Mouse (Mus musculus): ENCODE measurements around the gene Nrtn. TPM values are rescaled to one million over a fixed set of nuclear protein-coding genes. Genes with fewer than 3 reads are reported as not detected.

Nrtn gene
- total RNA-seq, 4 experiments from 2014 or later, result 2.3 to 3.3 (median 2.6) TPM

- peak; percentile 50 to 71 for DNase-seq (ENCODE audit: low spot score in 2 of 2)
Observed at GRCm38 (mm10) chr17:56762769-56763731, 5.7 kb upstream of the Nrtn start.

GRCm38 (mm10) chr17:56761991-56762410 lies 4.7 kb upstream of the Nrtn start:
- DNase-seq (ENCODE audit: low spot score in 2 of 2), result peak; percentile 64 to 81

GRCm38 (mm10) chr17:56761077-56761476 lies 3.7 kb upstream of the Nrtn start:
- DNase-seq (ENCODE audit: low spot score in 2 of 2), result no peak

GRCm38 (mm10) chr17:56759261-56759660 lies 1.9 kb upstream of the Nrtn start:
- DNase-seq (ENCODE audit: low spot score in 2 of 2), result no peak

- peak; percentile 45 to 52 for DNase-seq (ENCODE audit: low spot score in 2 of 2)
Observed at GRCm38 (mm10) chr17:56758132-56758531, 802 bp upstream of the Nrtn start.

GRCm38 (mm10) chr17:56756703-56757399 lies 479 bp downstream of the Nrtn start:
- DNase-seq (ENCODE audit: low spot score in 2 of 2), result no peak

- DNase-seq (ENCODE audit: low spot score in 2 of 2), result no peak
Observed at GRCm38 (mm10) chr17:56754271-56755185, 2.8 kb downstream of the Nrtn start.

- no peak for DNase-seq (ENCODE audit: low spot score in 2 of 2)
Observed at GRCm38 (mm10) chr17:56753452-56753851, 3.9 kb downstream of the Nrtn start.

GRCm38 (mm10) chr17:56751404-56752072 lies 5.8 kb downstream of the Nrtn start:
- no peak for DNase-seq (ENCODE audit: low spot score in 2 of 2)

GRCm38 (mm10) chr17:56744173-56744572 lies 13.2 kb downstream of the Nrtn start:
- no peak for DNase-seq (ENCODE audit: low spot score in 2 of 2)

- no peak for DNase-seq (ENCODE audit: low spot score in 2 of 2)
Observed at GRCm38 (mm10) chr17:56740788-56741160, 16.6 kb downstream of the Nrtn start.

GRCm38 (mm10) chr17:56740118-56740787 lies 17.1 kb downstream of the Nrtn start:
- no peak for DNase-seq (ENCODE audit: low spot score in 2 of 2)

GRCm38 (mm10) chr17:56738221-56738620 lies 19.1 kb downstream of the Nrtn start:
- DNase-seq (ENCODE audit: low spot score in 2 of 2), result no peak

GRCm38 (mm10) chr17:56736534-56736933 lies 20.8 kb downstream of the Nrtn start:
- no peak for DNase-seq (ENCODE audit: low spot score in 2 of 2)

GRCm38 (mm10) chr17:56729656-56730055 lies 27.7 kb downstream of the Nrtn start:
- no peak for DNase-seq (ENCODE audit: low spot score in 2 of 2)

GRCm38 (mm10) chr17:56729151-56729550 lies 28.2 kb downstream of the Nrtn start:
- DNase-seq (ENCODE audit: low spot score in 2 of 2), result no peak

GRCm38 (mm10) chr17:56728117-56728516 lies 29.2 kb downstream of the Nrtn start:
- no peak for DNase-seq (ENCODE audit: low spot score in 2 of 2)

- DNase-seq (ENCODE audit: low spot score in 2 of 2), result no peak
Observed at GRCm38 (mm10) chr17:56727659-56728058, 29.7 kb downstream of the Nrtn start.

GRCm38 (mm10) chr17:56727029-56727649 lies 30.2 kb downstream of the Nrtn start:
- no peak for DNase-seq (ENCODE audit: low spot score in 2 of 2)

Measured in layer of hippocampus, adult 8-10 months (tissue).